Mouse (Mus musculus) megakaryocyte, embryonic 14.5 days (primary cell): Measurements from ENCODE around the gene Slc35f6. TPM values are rescaled to one million over a fixed set of nuclear protein-coding genes. Genes with fewer than 3 reads are reported as not detected.
"Not testable (repeated sequence)": the region's sequence is repeated elsewhere in the genome, so short reads cannot be mapped to it uniquely, and the experiment has no call there.

Experiments
- H3K27me3 ChIP-seq: replicated peaks from 2 replicates; pipeline ENCODE3; 2012; ENCODE audit warnings: inconsistent platforms
- H3K36me3 ChIP-seq: replicated peaks from 2 replicates; pipeline ENCODE3; 2012; ENCODE audit warnings: low read length, inconsistent platforms, mixed read lengths
- H3K4me1 ChIP-seq: 2 replicates; pipeline ENCODE4 v1.6.1; 2012; ENCODE audit warnings: inconsistent platforms
- H3K4me3 ChIP-seq: replicated peaks from 2 replicates; pipeline ENCODE3; 2012; ENCODE audit warnings: moderate library complexity, mild to moderate bottlenecking, inconsistent platforms
- H3K9me3 ChIP-seq: 2 replicates; pipeline ENCODE4 v1.6.1; 2012; ENCODE audit warnings: inconsistent platforms
- FLI1 ChIP-seq: IDR thresholded peaks from 2 replicates; pipeline ENCODE4 v1.6.1; 2012; ENCODE audit warnings: low read length, inconsistent platforms, mixed read lengths
- GATA1 ChIP-seq: IDR thresholded peaks from 3 replicates; pipeline ENCODE4 v1.6.1; 2012; ENCODE audit warnings: mixed read lengths, low read length, inconsistent platforms, borderline replicate concordance
- polyA plus RNA-seq: library from polyadenylated mRNA; stranded (reverse); fragments of >175 nt; gene quantifications from 2 replicates; pipeline ENCODE4 v1.2.3, GENCODE M21; 2012; ENCODE audit warnings: low replicate concordance; ENCODE audit not compliant: insufficient read depth

Slc35f6 gene
- polyA plus RNA-seq, 1 experiment, result 13.4 TPM

- Histone ChIP-seq H3K9me3 (no peaks in the 10 kb centered on the region), H3K27me3 (peaks cover 21% of the 10 kb centered on the region), H3K4me1 (peaks cover 16% of the 10 kb centered on the region), H3K36me3 (no peaks in the 10 kb centered on the region), H3K4me3 (no peak overlapping the region)
- TF ChIP-seq FLI1 (no peak), GATA1 (no peak)
Observed at GRCm38 (mm10) chr5:30682967-30683600, 35.4 kb downstream of the Slc35f6 start.

- Histone ChIP-seq H3K36me3 (no peaks in the 10 kb centered on the region), H3K27me3 (peaks cover 25% of the 10 kb centered on the region), H3K4me3 (no peak overlapping the region), H3K4me1 (peaks cover 13% of the 10 kb centered on the region), H3K9me3 (no peaks in the 10 kb centered on the region)
- no peak for TF ChIP-seq GATA1
- TF ChIP-seq FLI1, result no peak
Observed at GRCm38 (mm10) chr5:30683993-30684392, 36.3 kb downstream of the Slc35f6 start.

- H3K9me3 ChIP-seq, result no peaks in the 10 kb centered on the region
- H3K27me3 ChIP-seq, result peaks cover 40% of the 10 kb centered on the region
- TF ChIP-seq GATA1 (no peak), FLI1 (no peak)
- no peak overlapping the region for H3K4me3 ChIP-seq
- no peaks in the 10 kb centered on the region for H3K4me1 ChIP-seq
- no peaks in the 10 kb centered on the region for H3K36me3 ChIP-seq
Observed at GRCm38 (mm10) chr5:30686781-30687180, 39.0 kb downstream of the Slc35f6 start.

- no peaks in the 10 kb centered on the region for H3K36me3 ChIP-seq
- peaks cover 55% of the 10 kb centered on the region for H3K27me3 ChIP-seq
- no peak overlapping the region for H3K4me3 ChIP-seq
- no peaks in the 10 kb centered on the region for H3K4me1 ChIP-seq
- no peaks in the 10 kb centered on the region for H3K9me3 ChIP-seq
- TF ChIP-seq FLI1, result no peak
- no peak for TF ChIP-seq GATA1
Observed at GRCm38 (mm10) chr5:30700361-30701000, 52.7 kb downstream of the Slc35f6 start.

GRCm38 (mm10) chr5:30701373-30701772 is 53.6 kb downstream of the Slc35f6 start:
- not testable (repeated sequence) for H3K4me1 ChIP-seq, H3K9me3 ChIP-seq, H3K36me3 ChIP-seq, H3K4me3 ChIP-seq
- H3K27me3 ChIP-seq, result peaks cover 60% of the 10 kb centered on the region

GRCm38 (mm10) chr5:30701866-30702265 is 54.1 kb downstream of the Slc35f6 start:
- Histone ChIP-seq H3K36me3 (no peaks in the 10 kb centered on the region), H3K4me1 (peaks cover 1% of the 10 kb centered on the region; the same call in 1 of the 2 replicates), H3K27me3 (peaks cover 57% of the 10 kb centered on the region), H3K9me3 (peaks cover under 1% of the 10 kb centered on the region; the same call in 1 of the 2 replicates), H3K4me3 (no peak overlapping the region)
- no peak for TF ChIP-seq FLI1
- TF ChIP-seq GATA1, result no peak

Other genes starting within 250 kb of the Slc35f6 start
- not detected in 2 replicates for gene Otof, start 186.0 kb upstream of the Slc35f6 start, polyA plus RNA-seq
- gene 1700001C02Rik, start 181.9 kb upstream of the Slc35f6 start, polyA plus RNA-seq, result not detected in 2 replicates
- not detected in 2 replicates for gene Cib4, start 102.1 kb upstream of the Slc35f6 start, polyA plus RNA-seq
- gene Kcnk3, start 59.8 kb upstream of the Slc35f6 start, polyA plus RNA-seq, result not detected in 2 replicates
- gene Cenpa, start 18.8 kb downstream of the Slc35f6 start, polyA plus RNA-seq, result 208 and 210 TPM in 2 replicates
- 0.12 TPM in 1 of 2 replicates, not detected in the other for gene Dpysl5, start 63.6 kb downstream of the Slc35f6 start, polyA plus RNA-seq
- 2.1 TPM in 1 of 2 replicates, not detected in the other for gene Mapre3, start 166.7 kb downstream of the Slc35f6 start, polyA plus RNA-seq
- gene Tmem214, start 220.1 kb downstream of the Slc35f6 start, polyA plus RNA-seq, result 11.8 and 17.0 TPM in 2 replicates
- gene Agbl5, start 240.8 kb downstream of the Slc35f6 start, polyA plus RNA-seq, result 36.7 and 70.8 TPM in 2 replicates